Mouse (Mus musculus) frontal cortex, postnatal 10 days (tissue): ENCODE measurements around the gene Ap3m1.
A peak's percentile ranks its signal among the peaks of the same experiment; 100 is the strongest.

Experiments
- DNase-seq, 2 experiments: peaks; one replicate each; pipeline ENCODE4 v3.0.0; 2022; ENCODE audit warnings: low spot score in 2 of 2, mixed read lengths in 1 of 2

The Ap3m1 gene

GRCm38 (mm10) chr14:21069594-21069993 lies 17.3 kb upstream of the Ap3m1 start:
- no peak for DNase-seq

- DNase-seq, result no peak
Observed at GRCm38 (mm10) chr14:21065490-21066162, 13.3 kb upstream of the Ap3m1 start.

- DNase-seq, result no peak
Observed at GRCm38 (mm10) chr14:21064321-21064720, 12.0 kb upstream of the Ap3m1 start.

GRCm38 (mm10) chr14:21062766-21063513 lies 10.6 kb upstream of the Ap3m1 start:
- no peak for DNase-seq

GRCm38 (mm10) chr14:21058972-21059371 lies 6.7 kb upstream of the Ap3m1 start:
- no peak for DNase-seq

GRCm38 (mm10) chr14:21053586-21053985 lies 1.3 kb upstream of the Ap3m1 start:
- DNase-seq, result no peak

GRCm38 (mm10) chr14:21053151-21053550 lies 843 bp upstream of the Ap3m1 start:
- DNase-seq, result no peak

- peak; percentile 70 to 76 for DNase-seq
Observed at GRCm38 (mm10) chr14:21052781-21053130, 448 bp upstream of the Ap3m1 start.

GRCm38 (mm10) chr14:21051380-21052111 lies 762 bp downstream of the Ap3m1 start:
- DNase-seq, result no peak

- DNase-seq, result no peak
Observed at GRCm38 (mm10) chr14:21050734-21051133, 1.6 kb downstream of the Ap3m1 start.

GRCm38 (mm10) chr14:21048879-21049278 lies 3.4 kb downstream of the Ap3m1 start:
- DNase-seq, result no peak

GRCm38 (mm10) chr14:21047840-21048239 lies 4.5 kb downstream of the Ap3m1 start:
- DNase-seq, result no peak

GRCm38 (mm10) chr14:21039623-21040022 lies 12.7 kb downstream of the Ap3m1 start:
- DNase-seq, result no peak

GRCm38 (mm10) chr14:21039077-21039476 lies 13.2 kb downstream of the Ap3m1 start:
- no peak for DNase-seq

GRCm38 (mm10) chr14:21034791-21035190 lies 17.5 kb downstream of the Ap3m1 start:
- no peak for DNase-seq

- no peak for DNase-seq
Observed at GRCm38 (mm10) chr14:21034271-21034670, 18.0 kb downstream of the Ap3m1 start.

- DNase-seq, result no peak
Observed at GRCm38 (mm10) chr14:21031783-21032511, 20.4 kb downstream of the Ap3m1 start.

- DNase-seq, result no peak
Observed at GRCm38 (mm10) chr14:21029025-21029659, 23.2 kb downstream of the Ap3m1 start.

- no peak for DNase-seq
Observed at GRCm38 (mm10) chr14:21027542-21027941, 24.8 kb downstream of the Ap3m1 start.

- peak; percentile 31 to 59 for DNase-seq
Observed at GRCm38 (mm10) chr14:21020435-21020834, 31.9 kb downstream of the Ap3m1 start.

- DNase-seq, result no peak
Observed at GRCm38 (mm10) chr14:21018977-21019376, 33.3 kb downstream of the Ap3m1 start.

GRCm38 (mm10) chr14:21017871-21018270 lies 34.4 kb downstream of the Ap3m1 start:
- DNase-seq, result no peak
